Mouse (Mus musculus) C2C12 (cell line): ENCODE measurements around the gene Tmprss9. TPM values are rescaled to one million over a fixed set of nuclear protein-coding genes. Genes with fewer than 3 reads are reported as not detected.

Source experiments
- H3K27me3 ChIP-seq: one replicate; pipeline ENCODE4 v1.6.1; 2011; ENCODE audit not compliant: control insufficient read depth, insufficient read depth, insufficient read length
- H3K36me3 ChIP-seq: one replicate; pipeline ENCODE4 v1.6.1; 2011; ENCODE audit not compliant: control insufficient read depth, insufficient read depth
- H3K4me3 ChIP-seq: one replicate; pipeline ENCODE4 v1.5.1; 2011; ENCODE audit warnings: mild to moderate bottlenecking, control low read depth; ENCODE audit not compliant: poor library complexity, insufficient read depth, severe bottlenecking
- H3K79me2 ChIP-seq: one replicate; pipeline ENCODE4 v1.6.1; 2011; ENCODE audit not compliant: control insufficient read depth, insufficient read depth
- H3K79me3 ChIP-seq: one replicate; pipeline ENCODE4 v1.6.1; 2011; ENCODE audit warnings: low read depth, control low read depth
- H3ac ChIP-seq: one replicate; pipeline ENCODE3; 2011; ENCODE audit warnings: low read depth; ENCODE audit not compliant: control insufficient read depth, insufficient read length
- CEBPB ChIP-seq: IDR thresholded peaks from one replicate; pipeline ENCODE4 v1.6.1; 2011; ENCODE audit warnings: low read depth, mild to moderate bottlenecking, control low read depth, moderate library complexity
- CTCF ChIP-seq: IDR thresholded peaks from one replicate; pipeline ENCODE4 v1.5.1; 2011; ENCODE audit not compliant: control insufficient read depth, insufficient read depth, insufficient read length
- FOSL1 ChIP-seq: IDR thresholded peaks from one replicate; pipeline ENCODE4 v1.8.0; 2011; ENCODE audit warnings: mild to moderate bottlenecking, low read length; ENCODE audit not compliant: poor library complexity, insufficient read depth, severe bottlenecking
- MAX ChIP-seq: IDR thresholded peaks from one replicate; pipeline ENCODE4 v1.6.1; 2011; ENCODE audit warnings: mild to moderate bottlenecking, control low read depth
- MYOD1 ChIP-seq: IDR thresholded peaks from one replicate; pipeline ENCODE4 v1.6.1; 2011; ENCODE audit warnings: low read depth; ENCODE audit not compliant: control insufficient read depth, insufficient read length
- MYOG ChIP-seq: IDR thresholded peaks from one replicate; pipeline ENCODE4 v1.6.1; 2011; ENCODE audit not compliant: control insufficient read depth, insufficient read length; ENCODE audit errors: extremely low read depth
- USF1 ChIP-seq: IDR thresholded peaks from one replicate; pipeline ENCODE4 v1.6.1; 2011; ENCODE audit warnings: low read depth, mild to moderate bottlenecking, control low read depth, moderate library complexity
- polyA plus RNA-seq: library from polyadenylated mRNA; unstranded; fragments of >200 nt; fragmentation: generic; extraction: Trizol; gene quantifications from one replicate; pipeline ENCODE4 v1.2.1, GENCODE M21; 2012; ENCODE audit warnings: missing spikeins

Tmprss9 gene
- polyA plus RNA-seq, 1 experiment, result 0.02 TPM

GRCm38 (mm10) chr10:80929299-80930226, 57.9 kb downstream of the Tmprss9 start, which contains the start of gene Gadd45b:
Gadd45b (plus strand) TSS chr10:80930073.
- peaks cover 9% of the 10 kb centered on the region for H3K79me3 ChIP-seq
- peaks cover 6% of the 10 kb centered on the region for H3K36me3 ChIP-seq
- peak within 1 kb of the TSS; percentile 80 for H3ac ChIP-seq
- H3K27me3 ChIP-seq, result no peaks in the 10 kb centered on the region
- TF ChIP-seq MYOD1 (no peak), MYOG (no peak), MAX (peak; percentile 66), USF1 (peak; percentile 62), CEBPB (peak; percentile 66)
- peaks cover 19% of the 10 kb centered on the region for H3K79me2 ChIP-seq
- H3K4me3 ChIP-seq, result peak within 1 kb of the TSS; percentile 95

GRCm38 (mm10) chr10:80930361-80931152, 58.9 kb downstream of the Tmprss9 start:
- TF ChIP-seq MAX (no peak), MYOD1 (peak; percentile 73)
- peak overlapping the region; percentile 95 for H3K4me3 ChIP-seq
- peaks cover 9% of the 10 kb centered on the region for H3K79me3 ChIP-seq
- peaks cover 6% of the 10 kb centered on the region for H3K36me3 ChIP-seq
- H3K79me2 ChIP-seq, result peaks cover 19% of the 10 kb centered on the region
- peak overlapping the region; percentile 80 for H3ac ChIP-seq
- H3K27me3 ChIP-seq, result no peaks in the 10 kb centered on the region

GRCm38 (mm10) chr10:80931153-80931671, 59.6 kb downstream of the Tmprss9 start:
- Histone ChIP-seq H3ac (peak overlapping the region; percentile 80), H3K79me3 (peaks cover 9% of the 10 kb centered on the region), H3K4me3 (peak overlapping the region; percentile 95), H3K79me2 (peaks cover 19% of the 10 kb centered on the region), H3K36me3 (peaks cover 6% of the 10 kb centered on the region), H3K27me3 (no peaks in the 10 kb centered on the region)
- TF ChIP-seq USF1 (no peak), MYOD1 (no peak), MAX (no peak), MYOG (no peak), CTCF (no peak), CEBPB (no peak), FOSL1 (no peak)

- Histone ChIP-seq H3ac (peak overlapping the region; percentile 36), H3K36me3 (peaks cover 6% of the 10 kb centered on the region), H3K27me3 (no peaks in the 10 kb centered on the region), H3K4me3 (peak overlapping the region; percentile 95), H3K79me2 (peaks cover 19% of the 10 kb centered on the region), H3K79me3 (peaks cover 9% of the 10 kb centered on the region)
- TF ChIP-seq FOSL1 (no peak), USF1 (no peak), CTCF (no peak), CEBPB (no peak), MYOD1 (no peak), MYOG (no peak), MAX (no peak)
Observed at GRCm38 (mm10) chr10:80931695-80932094, 60.0 kb downstream of the Tmprss9 start.

- H3K79me2 ChIP-seq, result peaks cover 19% of the 10 kb centered on the region
- H3ac ChIP-seq, result peak overlapping the region; percentile 3
- peaks cover 9% of the 10 kb centered on the region for H3K79me3 ChIP-seq
- TF ChIP-seq FOSL1 (no peak), CEBPB (peak; percentile 55)
- no peaks in the 10 kb centered on the region for H3K27me3 ChIP-seq
- peak overlapping the region; percentile 28 for H3K4me3 ChIP-seq
- peaks cover 6% of the 10 kb centered on the region for H3K36me3 ChIP-seq
Observed at GRCm38 (mm10) chr10:80932206-80932605, 60.6 kb downstream of the Tmprss9 start.
